Mouse (Mus musculus): ENCODE measurements around the gene Arhgef7. TPM values are rescaled to one million over a fixed set of nuclear protein-coding genes. Genes with fewer than 3 reads are reported as not detected.
A peak's percentile ranks its signal among the peaks of the same experiment; 100 is the strongest.

Gene Arhgef7
- polyA plus RNA-seq, 1 experiment from 2014 or later: 84.0 TPM

DNA sequence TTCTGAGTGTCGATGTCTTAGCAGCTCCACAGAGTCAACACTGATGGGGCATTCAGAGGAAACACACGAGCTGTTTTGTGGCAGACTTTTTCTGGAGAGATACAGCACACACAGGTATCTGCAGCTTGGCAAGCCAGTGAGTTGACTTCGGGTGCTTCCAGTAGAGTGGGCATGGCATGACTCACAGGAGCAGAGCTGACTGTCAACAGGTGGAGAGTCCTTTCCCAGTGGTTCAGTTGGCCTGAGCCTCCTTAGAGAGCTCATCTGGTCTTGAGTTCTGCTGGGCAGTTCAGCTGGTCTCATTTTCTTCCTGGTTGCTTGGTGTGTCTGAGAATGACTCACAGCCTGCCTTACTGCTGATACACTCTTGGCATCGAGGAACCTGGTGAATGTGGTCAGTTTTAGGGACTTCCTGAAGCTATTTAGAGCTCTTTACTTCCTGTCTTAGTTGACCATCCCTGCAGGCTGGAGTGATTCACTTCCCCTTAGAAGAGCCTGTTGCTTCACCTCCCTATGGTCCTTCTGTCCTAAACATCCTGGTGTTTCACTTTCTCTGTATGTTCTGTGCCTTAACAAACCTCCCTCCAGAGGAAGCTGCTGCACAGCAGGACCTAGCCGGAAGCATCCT is 39.8 kb downstream of the Arhgef7 start:
- Histone ChIP-seq H3K4me2 (ENCODE audit: low read length) (no peak overlapping the region), H3K9ac (replicated peaks; ENCODE audit: low read length) (no peak overlapping the region), H3K27ac (replicated peaks; ENCODE audit: low read depth, low read length) (no peak overlapping the region), H3K27me3 (ENCODE audit: control insufficient read depth, insufficient read depth, low read length) (no peaks in the 10 kb centered on the region), H3K4me3 (replicated peaks; ENCODE audit: low read depth, low read length) (no peak overlapping the region), H3K9me3 (ENCODE audit: control insufficient read depth, low read length) (no peaks in the 10 kb centered on the region), H3K4me1 (ENCODE audit: control insufficient read depth, insufficient read depth, low read length) (no peaks in the 10 kb centered on the region), H3K36me3 (ENCODE audit: control insufficient read depth, insufficient read depth, low read length) (no peaks in the 10 kb centered on the region)
- DNase-seq (no peak), ATAC-seq (ENCODE audit: low FRiP score, low TSS enrichment) (no peak)
- WGBS: 94% methylated on average over 5 of the region's 5 CpGs

GRCm38 (mm10) chr8:11770001-11770400 is 42.5 kb downstream of the Arhgef7 start:
- H3K4me2 ChIP-seq (ENCODE audit: low read length): no peak overlapping the region
- no peak overlapping the region for H3K27ac ChIP-seq (replicated peaks; ENCODE audit: low read depth, low read length)
- H3K27me3 ChIP-seq (ENCODE audit: control insufficient read depth, insufficient read depth, low read length): no peaks in the 10 kb centered on the region
- H3K9me3 ChIP-seq (ENCODE audit: control insufficient read depth, low read length): no peaks in the 10 kb centered on the region
- 93% methylated on average over 6 of the region's 6 CpGs for WGBS
- no peak overlapping the region for H3K4me3 ChIP-seq (replicated peaks; ENCODE audit: low read depth, low read length)
- H3K9ac ChIP-seq (replicated peaks; ENCODE audit: low read length): no peak overlapping the region
- DNase-seq (no peak), ATAC-seq (ENCODE audit: low FRiP score, low TSS enrichment) (no peak)
- H3K4me1 ChIP-seq (ENCODE audit: control insufficient read depth, insufficient read depth, low read length): no peaks in the 10 kb centered on the region
- H3K36me3 ChIP-seq (ENCODE audit: control insufficient read depth, insufficient read depth, low read length): no peaks in the 10 kb centered on the region

GRCm38 (mm10) chr8:11770521-11771080 is 43.1 kb downstream of the Arhgef7 start:
- whole genome bisulfite sequencing: 84% methylated on average over 7 of the region's 7 CpGs
- Histone ChIP-seq H3K4me3 (replicated peaks; ENCODE audit: low read depth, low read length) (no peak overlapping the region), H3K27me3 (ENCODE audit: control insufficient read depth, insufficient read depth, low read length) (no peaks in the 10 kb centered on the region), H3K9me3 (ENCODE audit: control insufficient read depth, low read length) (no peaks in the 10 kb centered on the region), H3K9ac (replicated peaks; ENCODE audit: low read length) (no peak overlapping the region), H3K4me1 (ENCODE audit: control insufficient read depth, insufficient read depth, low read length) (peaks cover 3% of the 10 kb centered on the region; the same call in 1 of the 2 replicates), H3K36me3 (ENCODE audit: control insufficient read depth, insufficient read depth, low read length) (no peaks in the 10 kb centered on the region), H3K27ac (replicated peaks; ENCODE audit: low read depth, low read length) (no peak overlapping the region), H3K4me2 (ENCODE audit: low read length) (no peak overlapping the region)
- ATAC-seq (ENCODE audit: low FRiP score, low TSS enrichment) (no peak), DNase-seq (no peak)

GRCm38 (mm10) chr8:11771608-11772007 is 44.1 kb downstream of the Arhgef7 start:
- H3K4me2 ChIP-seq (ENCODE audit: low read length): no peak overlapping the region
- peaks cover 4% of the 10 kb centered on the region; the same call in 1 of the 2 replicates for H3K4me1 ChIP-seq (ENCODE audit: control insufficient read depth, insufficient read depth, low read length)
- DNase-seq (no peak), ATAC-seq (ENCODE audit: low FRiP score, low TSS enrichment) (no peak)
- 90% methylated on average over 5 of the region's 5 CpGs for whole genome bisulfite sequencing
- H3K9me3 ChIP-seq (ENCODE audit: control insufficient read depth, low read length): no peaks in the 10 kb centered on the region
- no peak overlapping the region for H3K27ac ChIP-seq (replicated peaks; ENCODE audit: low read depth, low read length)
- no peaks in the 10 kb centered on the region for H3K36me3 ChIP-seq (ENCODE audit: control insufficient read depth, insufficient read depth, low read length)
- H3K9ac ChIP-seq (replicated peaks; ENCODE audit: low read length): no peak overlapping the region
- H3K27me3 ChIP-seq (ENCODE audit: control insufficient read depth, insufficient read depth, low read length): no peaks in the 10 kb centered on the region
- no peak overlapping the region for H3K4me3 ChIP-seq (replicated peaks; ENCODE audit: low read depth, low read length)

- no peaks in the 10 kb centered on the region for H3K27me3 ChIP-seq (ENCODE audit: control insufficient read depth, insufficient read depth, low read length)
- ATAC-seq (ENCODE audit: low FRiP score, low TSS enrichment) (no peak), DNase-seq (no peak)
- H3K9ac ChIP-seq (replicated peaks; ENCODE audit: low read length): no peak overlapping the region
- WGBS: 89% methylated on average over 17 of the region's 17 CpGs
- no peak overlapping the region for H3K27ac ChIP-seq (replicated peaks; ENCODE audit: low read depth, low read length)
- peaks cover 8% of the 10 kb centered on the region; the same call in 1 of the 2 replicates for H3K4me1 ChIP-seq (ENCODE audit: control insufficient read depth, insufficient read depth, low read length)
- H3K9me3 ChIP-seq (ENCODE audit: control insufficient read depth, low read length): no peaks in the 10 kb centered on the region
- H3K4me2 ChIP-seq (ENCODE audit: low read length): no peak overlapping the region
- no peaks in the 10 kb centered on the region for H3K36me3 ChIP-seq (ENCODE audit: control insufficient read depth, insufficient read depth, low read length)
- no peak overlapping the region for H3K4me3 ChIP-seq (replicated peaks; ENCODE audit: low read depth, low read length)
These were observed 46.9 kb downstream of the Arhgef7 start for GRCm38 (mm10) chr8:11774195-11775076.

GRCm38 (mm10) chr8:11775889-11776288 is 48.4 kb downstream of the Arhgef7 start:
- 82% methylated on average over 7 of the region's 7 CpGs for whole genome bisulfite sequencing
- H3K9ac ChIP-seq (replicated peaks; ENCODE audit: low read length): no peak overlapping the region
- no peaks in the 10 kb centered on the region for H3K36me3 ChIP-seq (ENCODE audit: control insufficient read depth, insufficient read depth, low read length)
- 0 out of 2 replicates have a peak overlapping the region, but pooled peaks have one; percentile 37 for H3K27ac ChIP-seq (replicated peaks; ENCODE audit: low read depth, low read length)
- H3K27me3 ChIP-seq (ENCODE audit: control insufficient read depth, insufficient read depth, low read length): no peaks in the 10 kb centered on the region
- H3K4me2 ChIP-seq (ENCODE audit: low read length): no peak overlapping the region
- H3K4me1 ChIP-seq (ENCODE audit: control insufficient read depth, insufficient read depth, low read length): peaks cover 8% of the 10 kb centered on the region; the same call in 1 of the 2 replicates
- ATAC-seq (ENCODE audit: low FRiP score, low TSS enrichment): no peak
- no peak overlapping the region for H3K4me3 ChIP-seq (replicated peaks; ENCODE audit: low read depth, low read length)
- no peak for DNase-seq
- H3K9me3 ChIP-seq (ENCODE audit: control insufficient read depth, low read length): no peaks in the 10 kb centered on the region

- H3K27me3 ChIP-seq (ENCODE audit: control insufficient read depth, insufficient read depth, low read length): no peaks in the 10 kb centered on the region
- ATAC-seq (ENCODE audit: low FRiP score, low TSS enrichment) (no peak), DNase-seq (no peak)
- H3K36me3 ChIP-seq (ENCODE audit: control insufficient read depth, insufficient read depth, low read length): no peaks in the 10 kb centered on the region; the same call in 1 of the 2 replicates
- no peak overlapping the region for H3K9ac ChIP-seq (replicated peaks; ENCODE audit: low read length)
- H3K4me1 ChIP-seq (ENCODE audit: control insufficient read depth, insufficient read depth, low read length): peaks cover 8% of the 10 kb centered on the region; the same call in 1 of the 2 replicates
- WGBS: 93% methylated on average over 8 of the region's 8 CpGs
- H3K9me3 ChIP-seq (ENCODE audit: control insufficient read depth, low read length): no peaks in the 10 kb centered on the region
- H3K4me3 ChIP-seq (replicated peaks; ENCODE audit: low read depth, low read length): no peak overlapping the region
- H3K4me2 ChIP-seq (ENCODE audit: low read length): no peak overlapping the region
- H3K27ac ChIP-seq (replicated peaks; ENCODE audit: low read depth, low read length): peak overlapping the region; percentile 41; the same call in 1 of the 2 replicates
These were observed 49.1 kb downstream of the Arhgef7 start for GRCm38 (mm10) chr8:11776451-11777180.

- peaks cover 6% of the 10 kb centered on the region for H3K36me3 ChIP-seq (ENCODE audit: control insufficient read depth, insufficient read depth, low read length)
- no peak for DNase-seq
- H3K27ac ChIP-seq (replicated peaks; ENCODE audit: low read depth, low read length): peak overlapping the region; percentile 41; the same call in 1 of the 2 replicates
- H3K4me2 ChIP-seq (ENCODE audit: low read length): no peak overlapping the region
- 72% methylated on average over 10 of the region's 10 CpGs for WGBS
- H3K4me3 ChIP-seq (replicated peaks; ENCODE audit: low read depth, low read length): no peak overlapping the region
- peaks cover 8% of the 10 kb centered on the region; the same call in 1 of the 2 replicates for H3K4me1 ChIP-seq (ENCODE audit: control insufficient read depth, insufficient read depth, low read length)
- H3K9me3 ChIP-seq (ENCODE audit: control insufficient read depth, low read length): no peaks in the 10 kb centered on the region
- no peak for ATAC-seq (ENCODE audit: low FRiP score, low TSS enrichment)
- H3K9ac ChIP-seq (replicated peaks; ENCODE audit: low read length): no peak overlapping the region
- H3K27me3 ChIP-seq (ENCODE audit: control insufficient read depth, insufficient read depth, low read length): no peaks in the 10 kb centered on the region
These were observed 49.7 kb downstream of the Arhgef7 start for GRCm38 (mm10) chr8:11777201-11777600.

All from midbrain, embryonic 14.5 days (tissue).